Mouse (Mus musculus) embryonic fibroblast, embryonic 13.5 days (primary cell): ENCODE data around the gene Gpr180. TPM values are rescaled to one million over a fixed set of nuclear protein-coding genes. Genes with fewer than 3 reads are reported as not detected.
A peak's percentile ranks its signal among the peaks of the same experiment; 100 is the strongest.

Experiments used
- H3K27ac ChIP-seq: 2 replicates; pipeline ENCODE4 v1.5.1; 2012; ENCODE audit warnings: low read length, control low read depth, inconsistent platforms; ENCODE audit not compliant: insufficient read depth
- H3K4me1 ChIP-seq: 2 replicates; pipeline ENCODE4 v1.6.1; 2011; ENCODE audit warnings: low read length; ENCODE audit not compliant: control insufficient read depth, insufficient read depth
- H3K4me3 ChIP-seq: 2 replicates; pipeline ENCODE4 v1.5.1; 2011; ENCODE audit warnings: mild to moderate bottlenecking, control low read depth, low read length; ENCODE audit not compliant: insufficient read depth
- CTCF ChIP-seq: IDR thresholded peaks from 2 replicates; pipeline ENCODE4 v1.5.1; 2011; ENCODE audit warnings: mild to moderate bottlenecking, control low read depth, low read length, moderate library complexity, borderline replicate concordance; ENCODE audit not compliant: insufficient read depth
- POLR2A ChIP-seq: IDR thresholded peaks from 2 replicates; pipeline ENCODE4 v1.6.1; 2011; ENCODE audit warnings: low read depth, mild to moderate bottlenecking, control low read depth, low read length, moderate library complexity
- polyA plus RNA-seq: library from polyadenylated mRNA; stranded (reverse); fragments of >200 nt; gene quantifications from 2 replicates; pipeline ENCODE4 v1.2.4, GENCODE M21; 2011; ENCODE audit warnings: low read depth; ENCODE audit not compliant: missing spikeins, insufficient read length

Gpr180 gene
- polyA plus RNA-seq, 1 experiment: 38.2 TPM

DNA sequence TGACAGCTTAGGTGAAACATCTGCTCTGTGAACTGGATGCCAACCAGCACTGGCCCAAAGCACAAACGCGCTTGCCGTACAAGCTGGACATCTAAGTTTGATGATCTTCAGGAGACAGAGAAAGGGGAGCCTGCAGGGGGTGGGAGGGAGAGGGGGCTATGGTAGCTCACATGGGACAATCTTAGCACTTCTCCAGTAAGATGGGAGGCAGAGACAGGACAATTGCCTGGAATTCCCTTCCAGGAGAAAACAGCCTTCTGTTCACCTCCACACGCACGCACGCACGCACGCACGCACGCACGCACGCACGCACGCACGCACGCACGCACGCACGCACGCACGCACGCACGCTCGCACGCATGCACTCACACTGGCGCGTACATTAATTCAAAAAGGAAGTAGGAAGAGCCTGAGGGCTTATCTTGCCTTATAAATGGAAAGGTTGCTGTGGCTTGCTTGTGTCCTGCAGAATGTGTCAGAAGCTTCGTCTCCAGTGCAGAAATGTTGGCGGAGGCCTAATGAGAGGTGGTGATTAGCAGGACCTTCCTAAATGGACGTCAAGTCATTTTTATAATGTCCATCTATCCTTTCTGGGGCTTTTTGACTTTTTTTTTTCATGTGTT is 38.2 kb downstream of the Gpr180 start:
- no peak for TF ChIP-seq CTCF
- TF ChIP-seq POLR2A: no peak
- Histone ChIP-seq H3K4me3 (no peak overlapping the region), H3K4me1 (peaks cover 2% of the 10 kb centered on the region; the same call in 1 of the 2 replicates), H3K27ac (no peak overlapping the region)

DNA sequence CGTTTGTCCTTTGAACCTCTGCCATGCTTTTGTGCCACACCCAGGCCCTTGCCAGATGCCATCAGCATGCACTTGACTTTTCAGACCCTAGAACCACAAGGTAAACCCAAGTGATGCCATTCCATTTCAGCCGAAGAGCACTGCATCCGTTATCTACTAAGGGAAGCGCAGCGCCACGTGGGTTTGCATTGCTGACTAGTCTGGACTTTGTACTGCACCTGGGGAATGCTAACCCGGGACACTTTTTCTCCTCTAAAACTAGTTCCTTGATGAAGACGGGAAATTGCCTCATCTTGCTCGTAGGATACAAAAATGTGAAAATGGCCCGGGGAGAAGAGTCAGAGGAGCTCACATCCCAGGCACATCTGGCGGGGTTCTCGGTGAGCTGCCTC is 38.7 kb downstream of the Gpr180 start:
- TF ChIP-seq POLR2A (no peak), CTCF (no peak)
- no peak overlapping the region for H3K27ac ChIP-seq

DNA sequence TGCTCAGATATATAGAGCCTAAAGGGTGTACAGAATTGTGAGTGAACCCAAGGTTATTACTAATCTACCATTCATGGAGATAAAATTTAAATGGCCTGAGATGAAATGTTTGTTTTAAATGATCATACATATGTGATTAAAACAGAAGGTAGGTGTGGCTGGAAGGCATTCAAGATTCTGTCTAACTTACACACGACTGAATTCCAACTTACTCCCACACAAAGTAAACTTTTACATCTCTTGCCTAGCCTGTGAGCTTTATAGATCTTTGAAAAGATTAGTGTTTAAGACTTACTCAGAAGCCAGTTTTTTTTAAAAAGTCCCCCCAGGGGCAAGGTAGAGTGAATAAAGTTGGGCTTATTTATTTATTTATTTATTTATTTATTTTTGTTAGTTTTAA is 42.3 kb downstream of the Gpr180 start:
- H3K4me3 ChIP-seq: no peak overlapping the region
- H3K4me1 ChIP-seq: peaks cover 2% of the 10 kb centered on the region; the same call in 1 of the 2 replicates
- no peak overlapping the region for H3K27ac ChIP-seq
- TF ChIP-seq CTCF (no peak), POLR2A (no peak)

More for the DNA sequence above, 38.7 kb downstream of the Gpr180 start:
- Histone ChIP-seq H3K4me1 (peaks cover 2% of the 10 kb centered on the region; the same call in 1 of the 2 replicates), H3K4me3 (no peak overlapping the region)

DNA sequence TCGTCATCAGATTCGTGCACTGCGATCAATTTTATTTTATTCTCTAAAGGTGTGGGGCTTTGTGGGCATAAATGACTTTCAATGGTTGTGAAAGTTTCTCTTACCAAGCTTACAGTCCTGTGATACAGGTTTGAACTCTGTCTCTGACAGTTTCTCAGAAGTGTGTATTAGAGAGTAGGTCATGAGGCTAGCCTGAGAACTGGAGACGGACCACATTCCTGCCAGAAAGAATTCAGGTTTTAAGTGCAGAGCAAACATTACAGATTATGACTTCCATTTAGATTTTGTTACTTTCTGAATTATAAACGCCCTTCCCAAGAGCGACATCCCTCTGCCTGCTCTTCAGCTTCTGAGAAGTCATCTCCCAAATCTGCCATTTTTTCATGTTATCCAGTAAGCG is 42.7 kb downstream of the Gpr180 start:
- TF ChIP-seq POLR2A (no peak), CTCF (no peak)
- Histone ChIP-seq H3K4me3 (peak overlapping the region; percentile 57), H3K4me1 (peaks cover 2% of the 10 kb centered on the region; the same call in 1 of the 2 replicates), H3K27ac (no peak overlapping the region)

DNA sequence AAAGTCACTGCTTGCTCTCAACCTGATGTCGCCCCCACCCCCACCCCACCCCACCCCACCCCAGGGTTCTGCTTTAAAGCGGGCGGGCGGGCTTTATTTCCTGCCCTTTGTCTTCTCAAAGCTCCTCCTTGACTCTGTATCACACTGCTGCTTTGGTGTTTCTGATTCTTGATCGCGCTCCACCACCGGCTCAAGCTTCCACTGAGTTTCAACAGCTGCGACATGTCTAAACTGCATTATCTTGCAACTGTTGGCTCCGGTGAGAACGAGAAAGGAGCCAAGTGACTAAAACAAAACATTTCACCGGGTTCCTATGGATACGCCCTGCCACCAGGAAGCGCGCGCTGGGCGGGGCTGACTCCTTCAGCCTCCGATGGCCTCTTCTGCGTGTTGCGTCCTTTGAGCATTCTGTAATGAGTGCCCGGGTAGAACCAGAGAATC is 43.2 kb downstream of the Gpr180 start:
- H3K27ac ChIP-seq: no peak overlapping the region
- H3K4me1 ChIP-seq: peaks cover 2% of the 10 kb centered on the region; the same call in 1 of the 2 replicates
- peak overlapping the region; percentile 57 for H3K4me3 ChIP-seq
- TF ChIP-seq CTCF: no peak
- TF ChIP-seq POLR2A: no peak

DNA sequence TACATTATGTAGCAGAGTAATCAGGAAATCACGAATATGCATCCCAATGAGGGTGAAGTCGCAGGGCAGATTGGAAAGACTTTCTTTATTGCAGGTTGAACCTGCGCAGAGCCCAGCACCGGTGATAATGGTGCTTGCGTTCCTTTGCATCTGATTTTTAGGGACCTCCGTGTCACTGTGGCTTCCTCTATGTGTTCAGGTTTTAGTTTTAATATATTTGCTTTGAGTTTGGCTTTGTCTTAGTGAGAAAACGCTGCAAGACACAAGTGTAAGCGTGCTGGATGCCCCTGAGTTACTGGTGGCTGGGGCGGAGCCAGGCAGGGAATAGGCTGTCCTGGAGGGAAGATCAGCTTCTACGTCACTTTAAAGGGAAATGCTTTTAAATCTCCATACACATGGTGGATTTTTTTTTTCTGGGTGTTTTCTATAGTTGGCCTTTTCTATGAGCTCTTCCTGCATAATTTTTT is 43.8 kb downstream of the Gpr180 start:
- no peak overlapping the region for H3K27ac ChIP-seq
- H3K4me3 ChIP-seq: peak overlapping the region; percentile 57
- H3K4me1 ChIP-seq: peaks cover 2% of the 10 kb centered on the region; the same call in 1 of the 2 replicates
- TF ChIP-seq POLR2A: peak; percentile 45
- TF ChIP-seq CTCF: no peak

DNA sequence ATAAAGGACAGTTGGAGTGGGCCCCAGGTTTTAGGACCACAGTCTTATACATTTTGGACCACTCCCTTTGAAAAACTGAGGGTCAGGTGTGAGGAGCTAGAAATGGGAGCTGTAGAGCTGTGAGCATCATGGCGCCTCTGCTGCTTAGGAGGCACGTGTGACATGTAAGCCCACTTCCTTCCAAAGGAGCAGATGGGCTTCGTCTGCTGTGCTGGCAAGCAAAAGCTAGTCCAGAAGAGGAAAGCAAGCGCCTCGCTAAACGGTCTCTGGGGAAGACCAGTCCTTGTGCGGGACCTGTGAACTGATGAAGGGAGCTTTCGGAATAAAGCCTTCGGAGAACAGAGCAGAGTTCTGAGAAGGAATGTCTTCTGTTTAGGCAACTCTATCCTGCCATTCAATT is 54.5 kb downstream of the Gpr180 start:
- TF ChIP-seq POLR2A: no peak
- TF ChIP-seq CTCF: no peak
- H3K4me3 ChIP-seq: no peak overlapping the region
- no peaks in the 10 kb centered on the region for H3K4me1 ChIP-seq
- H3K27ac ChIP-seq: no peak overlapping the region

DNA sequence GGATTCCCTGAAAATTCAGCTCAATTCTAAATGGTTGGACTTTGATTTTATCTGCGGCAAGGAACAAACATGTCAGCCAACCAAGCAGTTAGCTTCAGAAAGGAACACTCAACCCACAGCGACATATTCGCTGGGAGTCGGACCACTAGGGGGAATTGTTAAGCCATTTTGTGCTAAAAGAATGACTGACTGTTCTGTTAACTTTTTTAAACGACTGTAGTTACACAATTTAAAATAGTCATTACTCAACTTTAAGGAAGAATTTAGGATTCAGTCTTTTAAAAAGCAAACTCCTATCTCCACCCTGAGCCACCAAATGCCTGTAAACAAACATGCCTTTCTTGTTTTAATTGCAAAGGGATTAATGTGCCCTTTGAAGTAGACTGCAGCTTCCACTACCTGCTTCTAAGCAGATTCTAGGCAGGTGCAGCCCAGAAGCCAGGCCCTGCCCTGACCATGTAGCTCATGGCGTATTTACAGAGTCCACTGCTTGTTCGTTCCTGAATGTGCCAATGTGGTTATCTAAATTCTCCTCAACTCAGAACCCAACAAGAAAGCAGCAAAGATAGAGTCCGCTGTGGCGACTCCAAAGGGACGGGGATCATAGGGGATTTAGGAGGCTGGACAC is 56.2 kb downstream of the Gpr180 start:
- Histone ChIP-seq H3K4me1 (no peaks in the 10 kb centered on the region), H3K4me3 (no peak overlapping the region), H3K27ac (no peak overlapping the region)
- TF ChIP-seq CTCF (no peak), POLR2A (no peak)

DNA sequence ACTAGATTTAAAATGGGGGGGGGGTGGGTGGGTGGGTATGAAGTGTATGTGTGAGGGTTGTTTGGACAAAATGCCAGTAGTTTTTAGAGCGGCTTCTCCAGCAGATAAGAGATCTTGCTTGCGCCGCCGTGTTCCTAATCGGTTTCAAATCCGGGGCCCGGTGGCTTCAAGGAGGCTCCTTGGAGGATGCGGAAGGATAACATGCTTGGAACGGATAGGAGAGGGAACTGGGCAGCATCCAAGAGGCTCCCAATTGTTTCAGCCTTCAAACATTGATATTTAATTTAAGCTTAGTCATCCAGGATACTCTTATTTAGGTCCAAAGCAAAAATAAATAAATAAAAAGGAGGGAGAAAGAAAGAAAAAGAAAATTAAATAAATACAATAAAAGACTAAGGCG is 56.7 kb downstream of the Gpr180 start:
- no peak for TF ChIP-seq CTCF
- no peak for TF ChIP-seq POLR2A

More for the DNA sequence above, 56.7 kb downstream of the Gpr180 start:
- Histone ChIP-seq H3K4me3 (no peak overlapping the region), H3K4me1 (no peaks in the 10 kb centered on the region), H3K27ac (no peak overlapping the region)
